Mouse (Mus musculus) heart, adult 2 months (tissue): ENCODE measurements around the gene Hemgn.

ENCODE experiments used
- CTCF ChIP-seq: fragments of 200-600 bp; IDR thresholded peaks from 2 replicates; pipeline ENCODE4 v1.8.1; 2022; ENCODE audit warnings: antibody characterized with exemption, mild to moderate bottlenecking, moderate library complexity
- EP300 ChIP-seq: fragments of 200-500 bp; IDR thresholded peaks from 2 replicates; pipeline ENCODE4 v1.6.1; 2011; ENCODE audit warnings: low read depth, low read length, control low read depth; ENCODE audit not compliant: insufficient read depth
- POLR2A ChIP-seq: fragments of 200-500 bp; IDR thresholded peaks from 2 replicates; pipeline ENCODE4 v1.6.1; 2011; ENCODE audit warnings: mild to moderate bottlenecking, low read depth, low read length, control low read depth; ENCODE audit not compliant: insufficient read depth

GRCm38 (mm10) chr4:46411489-46411888, 1.8 kb downstream of the Hemgn start:
- no peak for TF ChIP-seq POLR2A
- no peak for TF ChIP-seq CTCF
- TF ChIP-seq EP300: no peak
